Mouse (Mus musculus) CD4-positive helper T cell, adult 2 months (primary cell): ENCODE measurements around the gene Cdc34.

Experiments
- DNase-seq: peaks from one replicate; pipeline ENCODE4 v3.0.0-alpha.2; 2012; ENCODE audit warnings: low read depth, missing footprints, low spot score

The Cdc34 gene

DNA sequence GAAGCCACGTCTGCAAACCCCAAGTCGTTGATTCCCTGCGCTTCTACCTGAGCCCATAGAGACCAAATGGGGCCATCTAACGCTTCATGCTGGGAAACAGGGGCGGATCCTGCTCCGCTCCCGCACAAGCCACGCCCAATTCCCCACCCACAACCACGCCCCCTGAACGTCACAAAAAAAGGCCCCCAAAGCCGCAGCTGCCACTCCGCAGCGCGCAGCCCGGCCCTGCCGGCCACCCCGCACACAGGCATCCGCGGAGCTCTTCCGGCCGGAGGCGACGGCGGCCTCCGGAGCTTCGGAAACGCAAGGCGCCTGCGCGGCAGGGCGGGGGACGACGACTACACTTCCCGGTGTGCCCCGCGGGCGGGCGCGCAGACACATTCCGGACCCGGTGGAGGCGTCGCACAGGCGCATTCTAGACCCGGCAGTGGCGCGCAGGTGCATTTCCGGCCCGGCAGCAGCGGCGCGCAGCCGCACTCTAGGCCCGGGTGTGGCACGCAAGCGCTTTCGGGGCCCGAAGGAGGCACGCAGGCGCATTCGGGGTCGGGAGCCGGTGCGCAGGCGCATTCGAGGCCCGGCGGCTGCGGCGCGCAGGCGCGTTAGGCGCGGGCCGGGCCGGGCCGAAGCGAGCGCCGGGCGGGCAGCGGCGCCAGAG, at the start of gene Cdc34:
Cdc34 (plus strand) TSS at position 605 of the 655 bp plus-strand sequence.
- peak; percentile 100 for DNase-seq

DNA sequence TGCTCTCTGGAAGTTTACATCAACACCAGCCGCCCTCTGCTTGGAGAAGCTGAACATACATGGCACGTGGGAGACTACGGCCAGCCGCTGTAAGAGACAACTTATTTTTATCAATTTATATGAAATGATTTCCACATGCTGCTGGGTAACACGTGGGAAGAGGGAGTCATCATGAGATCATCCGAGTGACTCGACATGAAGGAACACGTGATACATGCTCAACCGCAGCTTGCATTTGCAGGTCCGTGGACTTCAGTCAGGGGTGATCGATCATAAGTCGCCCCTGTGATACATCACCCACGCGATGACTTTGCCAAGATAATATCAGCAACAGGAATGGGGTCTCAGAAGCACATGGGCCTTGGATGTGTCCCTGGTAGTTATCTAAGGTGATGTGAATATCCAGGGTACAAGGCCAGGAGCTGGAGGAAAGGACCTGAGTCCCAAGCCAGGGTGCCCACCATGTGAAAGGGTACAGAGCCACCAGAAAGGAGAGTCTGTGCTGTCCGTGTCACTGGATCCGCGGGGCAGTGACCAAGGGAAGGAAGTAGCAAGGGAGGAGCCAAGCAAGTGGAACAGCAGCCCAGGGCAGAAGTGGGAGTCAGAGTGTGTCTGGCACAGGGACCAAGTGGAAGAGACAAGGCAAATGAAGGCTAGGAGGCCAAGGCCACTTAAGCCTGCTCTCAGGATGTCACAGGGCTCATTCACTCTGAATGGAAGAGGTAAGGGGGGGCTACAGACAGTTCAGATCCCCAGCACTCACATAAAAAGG, 48.8 kb upstream of the Cdc34 start:
- no peak for DNase-seq

DNA sequence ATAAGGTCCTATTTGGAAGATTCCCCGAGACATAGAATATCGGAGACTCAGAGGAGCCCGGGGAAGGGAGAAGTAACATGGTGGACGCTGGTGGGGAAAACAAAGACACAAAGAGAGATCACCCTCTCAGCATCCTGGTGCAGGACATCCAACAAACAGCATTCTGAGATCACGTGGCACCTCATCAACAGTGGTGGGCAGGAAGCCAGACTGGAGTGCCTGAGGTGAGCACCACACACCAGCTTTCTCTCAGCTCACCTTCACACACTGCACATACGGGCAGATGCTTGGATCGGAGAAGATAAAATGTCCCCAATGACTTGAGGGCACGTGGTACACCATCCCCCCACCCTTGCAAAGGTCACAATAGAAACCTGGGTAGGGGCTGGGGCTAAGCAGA, 45.7 kb upstream of the Cdc34 start:
- DNase-seq = no peak

DNA sequence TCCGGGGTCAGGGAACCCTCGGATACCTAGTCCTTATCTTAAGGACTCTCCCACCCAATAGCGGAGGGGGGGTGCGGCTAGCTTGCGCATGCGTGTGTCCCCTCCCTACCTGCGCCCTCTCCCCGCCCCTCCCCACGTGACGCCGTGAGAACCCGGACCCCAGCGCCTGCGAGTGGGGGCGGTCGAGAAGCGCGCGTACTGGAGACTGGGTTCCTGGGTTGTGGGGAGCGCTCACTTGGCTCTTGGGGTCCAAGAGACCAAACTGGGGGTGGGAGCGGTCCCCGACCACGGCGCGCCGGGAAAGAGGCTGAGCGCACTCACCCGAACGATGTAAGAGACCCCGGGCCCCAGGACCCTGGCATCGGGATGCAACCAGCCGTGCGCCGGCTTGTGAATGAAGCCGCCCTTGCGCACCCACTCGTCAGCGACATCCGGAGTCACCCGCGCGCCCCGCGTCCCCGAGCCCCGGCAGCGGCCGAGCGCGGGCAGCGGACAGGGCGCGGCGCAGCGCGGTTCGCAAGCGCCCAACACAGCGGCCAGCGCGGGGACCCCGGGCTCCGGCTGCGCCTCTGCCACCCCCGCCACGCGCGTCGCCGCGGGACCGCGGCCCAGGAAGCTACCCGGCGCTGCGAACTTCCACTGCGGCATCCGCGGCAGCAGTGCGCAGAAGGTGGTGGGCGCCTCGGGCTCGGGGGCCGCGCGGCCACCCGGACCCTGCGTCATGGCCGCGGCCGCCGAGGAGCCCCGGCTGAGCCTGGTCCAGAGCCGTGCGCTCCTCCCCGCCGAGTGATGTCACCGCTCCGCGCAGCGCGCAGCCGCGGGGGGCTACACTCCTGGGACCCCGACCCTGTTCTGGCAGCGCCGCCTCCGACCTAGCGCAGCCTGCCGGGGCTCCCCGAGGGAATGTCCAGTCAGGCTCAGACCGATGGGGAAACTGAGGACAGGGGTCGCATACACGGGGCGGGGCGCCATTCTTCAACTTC, 44.6 kb upstream of the Cdc34 start, which contains the start of gene Shc2:
Shc2 (minus strand) TSS at position 791 of the 983 bp plus-strand sequence.
- no peak for DNase-seq

DNA sequence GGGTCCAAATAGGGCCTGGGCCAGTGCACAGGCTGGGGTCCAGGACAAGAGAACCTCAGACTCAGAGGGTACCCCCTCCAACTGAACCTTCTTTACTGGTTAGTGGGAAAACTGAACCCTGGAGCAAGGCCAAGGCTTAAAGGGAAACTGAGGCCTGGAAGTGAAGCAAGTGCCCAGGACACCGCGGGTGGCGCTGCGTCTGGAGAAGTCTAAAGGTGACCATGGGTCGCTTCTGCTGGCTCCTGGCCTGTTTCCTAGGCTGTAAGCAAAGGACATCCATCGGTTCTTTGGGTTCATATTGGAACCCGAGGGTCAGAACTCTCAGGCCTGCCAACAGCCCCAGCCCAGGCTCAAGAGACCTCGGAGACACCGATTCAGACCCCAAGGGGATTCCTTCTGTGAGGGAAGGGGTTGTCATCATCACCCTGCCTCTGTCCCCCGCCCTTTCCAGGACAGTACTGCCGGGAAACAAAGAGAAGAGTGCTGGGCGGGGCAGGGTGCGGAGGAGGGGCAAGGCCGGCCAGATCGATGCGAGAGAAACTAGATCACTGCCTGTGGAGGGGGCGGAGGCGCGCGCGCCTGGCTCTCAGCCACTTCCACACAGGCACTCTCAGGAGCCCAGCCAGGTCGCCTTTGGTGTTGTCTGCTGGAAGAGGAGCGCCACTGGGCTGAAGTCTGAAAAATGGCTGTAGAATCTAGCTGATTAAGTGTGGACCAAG, 43.4 kb upstream of the Cdc34 start:
- DNase-seq = no peak

DNA sequence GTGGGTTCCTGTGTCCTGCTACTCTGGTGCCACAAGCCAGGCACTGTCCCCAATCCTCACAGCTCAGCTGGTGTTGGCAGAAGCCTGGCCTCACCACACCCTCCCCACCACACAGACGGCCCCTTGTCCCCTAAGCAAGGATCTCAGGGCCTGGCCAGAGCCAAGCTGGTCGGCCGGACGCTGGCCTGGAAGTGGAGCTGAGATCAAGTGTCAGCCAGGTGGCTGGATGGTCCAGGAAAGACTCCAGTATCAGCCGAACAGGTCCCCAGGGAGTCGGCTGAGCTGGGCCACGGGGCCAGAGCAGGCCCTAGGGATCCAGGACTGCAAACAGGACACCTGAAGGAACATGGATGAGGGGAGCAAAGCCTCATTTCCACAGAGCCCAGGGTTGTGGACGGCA, 36.3 kb upstream of the Cdc34 start, which contains the start of gene Odf3l2:
Odf3l2 (minus strand) TSS at position 28 of the 400 bp plus-strand sequence.
- no peak for DNase-seq

DNA sequence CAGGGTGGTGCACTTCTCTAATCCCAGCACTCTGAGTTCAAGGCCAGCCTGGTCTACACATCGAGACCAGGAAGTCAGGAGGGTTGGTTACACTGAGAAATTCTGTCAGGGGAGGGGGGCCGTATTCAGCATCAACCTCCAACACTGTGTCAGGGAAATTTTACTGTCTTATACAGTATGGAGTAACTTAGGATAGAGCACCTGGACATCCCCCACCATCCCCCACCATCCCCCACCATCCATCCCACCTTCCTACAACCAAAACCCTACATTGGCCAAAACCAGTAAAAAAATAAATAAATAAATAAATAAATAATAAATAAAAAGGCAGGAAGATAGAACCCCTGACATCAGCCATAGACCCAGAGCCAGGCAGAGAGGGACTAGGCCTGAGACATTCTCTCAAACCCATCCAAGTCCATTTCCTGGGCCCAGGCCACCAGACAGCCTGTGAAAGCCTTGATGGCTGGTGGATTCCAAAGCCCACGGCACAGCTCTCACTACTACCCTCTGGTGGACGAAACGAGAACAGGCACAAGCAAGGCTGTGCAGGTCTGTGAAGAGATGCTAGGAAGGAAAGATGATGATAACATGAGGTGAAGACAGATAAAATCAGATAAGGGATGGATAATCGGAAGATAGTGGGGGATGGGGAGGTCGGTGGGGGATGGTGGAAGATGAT, 32.8 kb upstream of the Cdc34 start:
- peak; percentile 71 for DNase-seq

DNA sequence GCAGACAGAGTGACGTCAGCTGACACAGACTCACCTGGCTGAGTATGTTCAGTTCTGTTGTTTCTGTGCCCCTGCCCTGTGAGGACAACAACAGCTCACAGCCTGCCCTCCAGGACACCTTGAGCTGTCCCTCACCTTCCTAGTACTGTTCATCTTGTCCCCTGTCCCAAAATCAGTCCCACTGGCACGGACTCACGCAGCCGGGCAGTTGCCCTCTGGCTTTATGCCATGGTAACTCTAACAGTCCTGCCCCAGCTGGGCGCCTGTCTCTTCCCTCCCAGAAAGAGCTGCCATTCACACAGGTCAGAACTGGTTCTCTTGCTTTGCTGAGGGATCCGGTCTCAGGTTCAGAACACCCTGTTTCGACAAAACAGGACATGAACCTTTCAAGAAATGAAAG, 29.2 kb upstream of the Cdc34 start:
- DNase-seq = no peak

DNA sequence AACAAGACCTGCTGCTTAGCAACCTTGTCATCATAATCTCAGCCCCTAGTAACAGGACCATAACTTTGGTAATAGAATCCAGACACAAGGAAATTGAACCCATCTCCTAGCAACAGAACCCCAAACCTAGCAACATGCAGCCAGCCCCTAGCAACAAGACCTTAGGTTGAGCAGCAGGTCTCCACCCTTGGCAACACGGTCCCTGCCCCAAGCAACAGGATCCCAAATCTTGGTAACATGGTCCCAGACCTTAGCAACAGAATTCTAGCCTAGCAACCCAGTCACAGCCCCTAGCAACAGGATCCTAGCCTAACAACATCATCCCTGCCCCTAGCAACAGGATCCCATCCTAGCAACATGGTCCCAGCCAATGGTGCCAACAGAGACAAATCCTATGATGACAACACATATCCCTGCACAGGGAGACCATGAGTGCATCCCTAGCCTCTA, 27.0 kb upstream of the Cdc34 start:
- no peak for DNase-seq

DNA sequence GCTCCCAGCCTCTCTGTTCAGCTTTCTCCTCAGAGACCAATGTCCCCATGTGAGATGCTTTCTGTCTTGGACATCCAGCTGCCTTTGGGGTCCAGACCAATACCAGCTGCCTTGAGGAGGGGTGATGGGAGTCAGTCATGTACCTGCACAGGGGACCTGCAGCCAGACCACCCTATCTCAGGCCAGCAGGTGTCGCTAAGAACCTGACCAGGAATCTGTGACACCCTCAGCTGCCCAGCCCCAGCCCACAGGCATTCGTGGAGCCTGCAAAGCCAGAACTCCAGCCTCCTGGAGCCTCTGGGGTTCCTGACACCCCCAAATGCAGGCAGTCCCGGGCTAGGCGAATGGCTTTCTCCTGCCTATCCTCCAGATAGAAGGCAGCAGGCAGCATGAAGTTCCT, 23.2 kb upstream of the Cdc34 start:
- DNase-seq = no peak

DNA sequence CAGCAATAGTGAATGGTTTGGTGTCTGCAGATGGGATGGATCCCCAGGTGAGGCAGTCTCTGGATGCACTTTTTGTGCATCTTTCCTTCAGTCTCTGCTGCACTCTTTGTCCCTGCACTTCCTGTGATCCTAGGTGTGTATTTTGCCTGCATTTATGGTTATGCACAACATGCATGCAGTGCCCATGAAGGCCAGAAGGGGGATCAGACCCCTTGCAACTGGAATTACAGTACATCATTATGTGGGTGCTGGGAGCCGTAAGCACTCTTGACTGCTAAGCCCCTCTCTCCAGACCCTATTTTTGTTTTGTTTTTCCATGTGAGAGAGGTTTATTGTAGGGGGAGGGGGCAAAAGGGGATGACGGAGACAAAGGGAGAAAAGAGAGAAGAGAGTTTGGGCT, 21.7 kb upstream of the Cdc34 start:
- no peak for DNase-seq

DNA sequence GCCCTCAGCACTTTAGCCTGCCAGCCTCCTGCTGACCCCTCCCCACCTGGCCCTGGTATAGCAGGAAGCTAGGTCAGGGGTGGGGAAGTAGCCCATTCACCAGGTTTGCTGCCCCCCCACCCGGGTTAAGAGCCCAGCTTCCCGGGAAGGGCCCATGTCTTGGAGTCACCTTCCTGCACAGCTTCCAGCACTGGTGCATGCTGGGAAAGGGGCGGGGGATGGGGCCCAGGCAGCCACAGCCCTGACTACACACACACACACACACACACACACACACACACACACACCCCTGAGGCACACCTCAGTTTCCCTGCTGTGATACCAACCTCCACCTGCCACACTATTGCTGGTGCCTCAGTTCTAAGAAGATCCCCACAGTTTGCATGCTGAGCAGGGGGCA, 20.1 kb upstream of the Cdc34 start:
- no peak for DNase-seq

DNA sequence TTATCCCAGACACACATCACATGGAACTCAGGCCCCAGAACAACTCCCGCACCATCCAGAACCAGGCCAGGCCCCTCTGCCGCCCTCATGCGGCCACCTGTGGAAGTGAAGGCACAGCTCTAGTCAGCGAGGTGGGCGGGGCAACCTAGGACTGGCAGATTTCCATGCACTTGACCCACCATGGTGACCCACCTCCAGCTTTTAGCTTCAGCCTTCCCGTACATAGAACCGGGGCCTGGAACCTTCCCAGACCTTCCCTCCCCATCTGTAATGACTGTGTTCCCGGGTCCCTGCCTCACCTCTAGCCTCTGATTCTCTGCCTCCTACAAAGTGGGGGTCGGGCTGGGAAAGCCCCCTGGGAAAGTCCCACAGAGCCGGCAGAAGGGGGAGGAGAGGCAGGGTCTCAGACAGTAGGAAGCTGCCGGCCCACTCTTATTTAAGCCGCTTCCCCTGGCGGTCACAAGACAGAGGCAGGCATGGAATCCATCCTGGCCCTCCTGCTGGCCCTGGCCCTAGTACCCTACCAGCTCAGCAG, 17.8 kb upstream of the Cdc34 start, which contains the start of gene Madcam1:
Madcam1 (plus strand) TSS at position 429 of the 535 bp plus-strand sequence.
- DNase-seq = peak; percentile 73

DNA sequence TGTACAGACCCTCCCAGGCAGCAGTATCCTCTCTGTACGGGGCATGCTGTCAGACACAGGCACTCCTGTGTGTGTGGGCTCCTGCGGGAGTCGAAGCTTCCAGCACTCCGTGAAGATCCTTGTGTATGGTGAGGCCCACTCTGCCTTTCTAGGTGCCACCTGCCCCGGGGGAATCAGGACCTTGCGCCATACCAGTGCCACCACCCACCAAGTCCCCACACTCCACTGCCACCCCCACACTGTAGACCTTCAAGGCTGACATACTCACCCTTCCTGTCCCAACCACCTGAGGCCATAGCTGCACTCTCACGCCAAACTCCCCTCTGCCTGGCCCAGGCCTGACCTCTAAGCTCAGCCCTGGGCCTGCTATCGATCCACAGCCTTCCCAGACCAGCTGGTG, 16.9 kb upstream of the Cdc34 start:
- DNase-seq = no peak

DNA sequence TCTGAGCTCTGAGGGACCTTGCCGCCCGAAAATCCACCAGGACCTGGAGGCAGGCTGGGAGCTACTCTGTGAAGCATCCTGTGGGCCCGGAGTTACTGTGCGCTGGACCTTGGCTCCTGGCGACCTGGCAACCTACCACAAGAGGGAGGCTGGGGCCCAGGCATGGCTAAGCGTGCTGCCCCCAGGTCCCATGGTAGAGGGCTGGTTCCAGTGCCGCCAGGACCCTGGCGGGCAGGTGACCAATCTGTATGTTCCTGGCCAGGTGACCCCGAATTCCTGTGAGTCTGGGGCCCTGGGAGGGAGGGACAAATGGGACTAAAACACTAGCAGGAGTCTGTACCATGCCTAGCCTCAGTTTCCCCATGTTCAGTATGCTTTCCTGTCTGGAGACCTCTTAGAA, 15.5 kb upstream of the Cdc34 start:
- no peak for DNase-seq

DNA sequence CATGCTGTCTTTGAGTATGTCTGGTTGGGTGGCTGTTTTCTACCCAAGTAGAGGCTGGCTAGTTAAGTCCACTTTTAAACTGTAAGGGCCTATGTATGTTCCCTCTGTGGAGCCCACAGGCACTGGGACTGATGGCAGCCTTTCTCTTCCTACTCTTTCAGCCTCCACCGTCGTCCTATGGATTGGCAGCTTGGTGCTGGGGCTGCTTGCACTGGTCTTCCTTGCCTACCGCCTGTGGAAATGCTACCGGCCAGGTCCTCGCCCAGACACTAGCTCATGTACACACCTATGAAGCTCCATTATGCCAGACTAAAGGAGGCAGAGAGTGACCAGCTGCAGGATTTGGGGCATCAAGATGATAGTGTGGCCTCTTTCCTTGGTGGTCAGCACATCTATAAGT, 13.9 kb upstream of the Cdc34 start:
- no peak for DNase-seq

DNA sequence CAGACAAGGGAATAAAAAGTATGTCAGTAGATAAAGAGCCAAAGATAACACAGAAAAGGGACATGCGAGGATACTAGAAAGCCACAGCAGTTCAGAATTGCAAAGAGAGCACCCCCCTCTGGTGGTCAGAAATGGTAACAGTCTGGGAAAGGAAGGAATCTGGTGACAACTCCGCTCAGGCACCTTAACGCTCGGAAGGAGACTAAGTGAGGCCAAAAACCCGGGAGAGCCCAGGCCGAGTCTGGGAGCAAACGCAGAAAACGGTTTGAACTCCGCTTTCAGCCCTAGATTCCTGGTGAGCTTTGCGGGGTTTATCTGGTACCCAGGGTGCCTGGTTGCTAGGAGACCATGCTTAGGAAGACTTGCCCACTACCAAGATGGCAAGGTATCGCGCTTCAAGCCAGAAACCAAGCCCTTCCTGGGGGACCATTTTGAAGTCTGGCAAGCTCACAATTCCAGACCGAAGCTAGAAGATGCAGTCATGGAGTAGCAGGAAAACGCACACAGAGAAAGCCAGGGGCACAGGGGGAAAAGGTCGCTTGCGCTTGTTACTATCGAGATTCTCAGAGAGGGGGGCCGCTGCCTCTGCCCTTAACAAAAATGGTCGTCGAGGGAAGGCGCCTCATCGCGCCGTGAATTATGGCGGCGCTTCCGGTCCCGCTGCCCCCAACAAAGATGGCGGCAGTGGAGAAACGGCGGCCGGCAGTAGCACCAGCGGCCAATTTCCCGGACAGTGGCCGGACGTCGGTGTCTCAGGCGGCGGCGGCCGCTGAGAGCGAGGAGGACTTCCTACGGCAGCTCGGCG, 13.0 kb upstream of the Cdc34 start, which contains the start of gene Tpgs1:
Tpgs1 (plus strand) TSS at position 599 of the 805 bp plus-strand sequence.
- DNase-seq = peak; percentile 93

DNA sequence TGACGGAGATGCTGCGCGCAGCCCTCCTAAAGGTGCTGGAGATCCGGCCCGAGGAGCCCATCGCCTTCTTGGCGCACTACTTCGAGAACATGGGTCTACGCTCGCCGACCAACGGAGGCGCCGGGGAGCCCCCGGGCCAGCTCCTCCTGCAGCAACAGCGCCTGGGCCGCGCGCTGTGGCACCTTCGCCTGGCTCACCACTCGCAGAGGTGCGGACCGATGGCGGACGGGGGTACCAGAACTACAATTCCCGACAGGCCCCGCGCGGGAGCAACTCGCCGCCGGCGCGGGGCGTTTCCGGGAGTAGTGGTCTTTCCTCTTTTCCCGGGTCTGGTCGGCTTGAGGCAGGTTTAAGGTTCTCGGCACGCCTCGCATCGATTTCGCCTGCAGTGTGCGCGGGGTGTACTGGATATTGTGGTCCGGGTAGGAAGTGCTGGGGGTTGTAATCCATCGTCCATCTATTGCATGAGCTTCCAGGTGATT, 12.4 kb upstream of the Cdc34 start:
- peak; percentile 76 for DNase-seq
